Mouse (Mus musculus): ENCODE measurements around the gene Galc. TPM values are rescaled to one million over a fixed set of nuclear protein-coding genes. Genes with fewer than 3 reads are reported as not detected.
"Not testable (repeated sequence)": the region's sequence is repeated elsewhere in the genome, so short reads cannot be mapped to it uniquely, and the experiment has no call there.

Gene Galc
- polyA plus RNA-seq, 1 experiment from 2014 or later, result 12.8 TPM

GRCm38 (mm10) chr12:98244161-98244560 is 15.1 kb downstream of the Galc start:
- 94% methylated on average over 4 of the region's 4 CpGs for WGBS
- no peak for DNase-seq (ENCODE audit: low spot score)
- no peaks in the 10 kb centered on the region for H3K27me3 ChIP-seq (ENCODE audit: low read depth, poor library complexity, severe bottlenecking)
- no peak overlapping the region for H3K27ac ChIP-seq (replicated peaks)
- peaks cover 18% of the 10 kb centered on the region; the same call in 1 of the 2 replicates for H3K36me3 ChIP-seq
- no peak overlapping the region for H3K4me3 ChIP-seq
- H3K4me1 ChIP-seq, result no peaks in the 10 kb centered on the region
- H3K9me3 ChIP-seq (replicated peaks), result no peaks in the 10 kb centered on the region

- DNase-seq (ENCODE audit: low spot score); H3K27ac ChIP-seq (replicated peaks); H3K9me3 ChIP-seq (replicated peaks); H3K36me3 ChIP-seq; H3K4me1 ChIP-seq; H3K4me3 ChIP-seq; H3K27me3 ChIP-seq (ENCODE audit: low read depth, poor library complexity, severe bottlenecking): not testable (repeated sequence)
- 90% methylated on average over 6 of the region's 6 CpGs for WGBS
Measured at GRCm38 (mm10) chr12:98238478-98238877, 20.8 kb downstream of the Galc start.

- Histone ChIP-seq H3K27ac (replicated peaks) (no peak overlapping the region), H3K36me3 (peaks cover 39% of the 10 kb centered on the region), H3K4me3 (no peak overlapping the region), H3K9me3 (replicated peaks) (no peaks in the 10 kb centered on the region), H3K4me1 (no peaks in the 10 kb centered on the region), H3K27me3 (ENCODE audit: low read depth, poor library complexity, severe bottlenecking) (no peaks in the 10 kb centered on the region)
- no peak for DNase-seq (ENCODE audit: low spot score)
- WGBS, result 95% methylated on average over 2 of the region's 2 CpGs
Measured at GRCm38 (mm10) chr12:98227037-98227436, 32.2 kb downstream of the Galc start.

- WGBS, result 90% methylated on average over 5 of the region's 5 CpGs
- Histone ChIP-seq H3K4me1 (no peaks in the 10 kb centered on the region), H3K36me3 (peaks cover 22% of the 10 kb centered on the region), H3K9me3 (replicated peaks) (no peaks in the 10 kb centered on the region), H3K27ac (replicated peaks) (no peak overlapping the region), H3K4me3 (no peak overlapping the region), H3K27me3 (ENCODE audit: low read depth, poor library complexity, severe bottlenecking) (no peaks in the 10 kb centered on the region)
- DNase-seq (ENCODE audit: low spot score), result no peak
Measured at GRCm38 (mm10) chr12:98223286-98223685, 36.0 kb downstream of the Galc start.

GRCm38 (mm10) chr12:98216432-98216831 is 42.8 kb downstream of the Galc start:
- Histone ChIP-seq H3K4me3 (no peak overlapping the region), H3K27ac (replicated peaks) (no peak overlapping the region), H3K4me1 (no peaks in the 10 kb centered on the region), H3K27me3 (ENCODE audit: low read depth, poor library complexity, severe bottlenecking) (no peaks in the 10 kb centered on the region), H3K9me3 (replicated peaks) (no peaks in the 10 kb centered on the region), H3K36me3 (peaks cover 8% of the 10 kb centered on the region)
- DNase-seq (ENCODE audit: low spot score), result no peak
- WGBS, result 87% methylated on average over 11 of the region's 11 CpGs

- H3K4me1 ChIP-seq, result no peaks in the 10 kb centered on the region
- H3K9me3 ChIP-seq (replicated peaks), result no peaks in the 10 kb centered on the region
- DNase-seq (ENCODE audit: low spot score), result no peak
- 71% methylated on average over 6 of the region's 6 CpGs for WGBS
- peaks cover 8% of the 10 kb centered on the region for H3K36me3 ChIP-seq
- H3K27me3 ChIP-seq (ENCODE audit: low read depth, poor library complexity, severe bottlenecking), result no peaks in the 10 kb centered on the region
- no peak overlapping the region for H3K27ac ChIP-seq (replicated peaks)
- H3K4me3 ChIP-seq, result no peak overlapping the region
Measured at GRCm38 (mm10) chr12:98215512-98215911, 43.7 kb downstream of the Galc start.

- no peak overlapping the region for H3K4me3 ChIP-seq
- DNase-seq (ENCODE audit: low spot score), result no peak
- H3K9me3 ChIP-seq (replicated peaks), result no peaks in the 10 kb centered on the region
- no peaks in the 10 kb centered on the region for H3K27me3 ChIP-seq (ENCODE audit: low read depth, poor library complexity, severe bottlenecking)
- H3K36me3 ChIP-seq, result peaks cover 20% of the 10 kb centered on the region
- no peaks in the 10 kb centered on the region for H3K4me1 ChIP-seq
- H3K27ac ChIP-seq (replicated peaks), result no peak overlapping the region
- WGBS, result 88% methylated on average over 14 of the region's 14 CpGs
Measured at GRCm38 (mm10) chr12:98214191-98214590, 45.1 kb downstream of the Galc start.

GRCm38 (mm10) chr12:98213791-98214190 is 45.5 kb downstream of the Galc start:
- Histone ChIP-seq H3K27me3 (ENCODE audit: low read depth, poor library complexity, severe bottlenecking) (no peaks in the 10 kb centered on the region), H3K27ac (replicated peaks) (no peak overlapping the region), H3K4me1 (no peaks in the 10 kb centered on the region), H3K36me3 (peaks cover 20% of the 10 kb centered on the region), H3K4me3 (no peak overlapping the region), H3K9me3 (replicated peaks) (no peaks in the 10 kb centered on the region)
- WGBS, result 91% methylated on average over 7 of the region's 7 CpGs
- DNase-seq (ENCODE audit: low spot score), result no peak

- Histone ChIP-seq H3K4me1 (no peaks in the 10 kb centered on the region), H3K4me3 (no peak overlapping the region), H3K27me3 (ENCODE audit: low read depth, poor library complexity, severe bottlenecking) (no peaks in the 10 kb centered on the region), H3K27ac (replicated peaks) (no peak overlapping the region), H3K9me3 (replicated peaks) (no peaks in the 10 kb centered on the region), H3K36me3 (peaks cover 20% of the 10 kb centered on the region)
- DNase-seq (ENCODE audit: low spot score), result no peak
- 93% methylated on average over 7 of the region's 7 CpGs for WGBS
Measured at GRCm38 (mm10) chr12:98213332-98213731, 45.9 kb downstream of the Galc start.

GRCm38 (mm10) chr12:98212457-98213175 is 46.6 kb downstream of the Galc start:
- Histone ChIP-seq H3K36me3 (peaks cover 20% of the 10 kb centered on the region), H3K9me3 (replicated peaks) (no peaks in the 10 kb centered on the region), H3K4me1 (no peaks in the 10 kb centered on the region), H3K4me3 (no peak overlapping the region), H3K27me3 (ENCODE audit: low read depth, poor library complexity, severe bottlenecking) (no peaks in the 10 kb centered on the region), H3K27ac (replicated peaks) (no peak overlapping the region)
- no peak for DNase-seq (ENCODE audit: low spot score)
- 89% methylated on average over 13 of the region's 13 CpGs for WGBS

- H3K4me1 ChIP-seq, result no peaks in the 10 kb centered on the region
- 93% methylated on average over 6 of the region's 6 CpGs for WGBS
- peaks cover 23% of the 10 kb centered on the region for H3K36me3 ChIP-seq
- H3K4me3 ChIP-seq, result no peak overlapping the region
- H3K27ac ChIP-seq (replicated peaks), result no peak overlapping the region
- no peak for DNase-seq (ENCODE audit: low spot score)
- no peaks in the 10 kb centered on the region for H3K9me3 ChIP-seq (replicated peaks)
- no peaks in the 10 kb centered on the region for H3K27me3 ChIP-seq (ENCODE audit: low read depth, poor library complexity, severe bottlenecking)
Measured at GRCm38 (mm10) chr12:98210495-98210894, 48.8 kb downstream of the Galc start.

GRCm38 (mm10) chr12:98208104-98208503 is 51.2 kb downstream of the Galc start:
- H3K4me3 ChIP-seq, result no peak overlapping the region
- no peaks in the 10 kb centered on the region for H3K27me3 ChIP-seq (ENCODE audit: low read depth, poor library complexity, severe bottlenecking)
- no peak for DNase-seq (ENCODE audit: low spot score)
- no peaks in the 10 kb centered on the region for H3K4me1 ChIP-seq
- H3K36me3 ChIP-seq, result peaks cover 22% of the 10 kb centered on the region
- 83% methylated on average over 10 of the region's 10 CpGs for WGBS
- no peak overlapping the region for H3K27ac ChIP-seq (replicated peaks)
- no peaks in the 10 kb centered on the region for H3K9me3 ChIP-seq (replicated peaks)

- 83% methylated on average over 4 of the region's 4 CpGs for WGBS
- H3K4me1 ChIP-seq, result no peaks in the 10 kb centered on the region
- no peaks in the 10 kb centered on the region for H3K9me3 ChIP-seq (replicated peaks)
- H3K27me3 ChIP-seq (ENCODE audit: low read depth, poor library complexity, severe bottlenecking), result no peaks in the 10 kb centered on the region
- peaks cover 24% of the 10 kb centered on the region for H3K36me3 ChIP-seq
- no peak overlapping the region for H3K27ac ChIP-seq (replicated peaks)
- H3K4me3 ChIP-seq, result no peak overlapping the region
- DNase-seq (ENCODE audit: low spot score), result no peak
Measured at GRCm38 (mm10) chr12:98205450-98206051, 53.7 kb downstream of the Galc start.

Measured in midbrain, embryonic 10.5 days (tissue).